Mouse (Mus musculus) cerebral cortex, adult 2 months (tissue): ENCODE data around the gene Klhl41.

ENCODE experiments used
- WGBS: fragments of 180-500 bp; shearing (Covaris S2); methylation state at CpG from one replicate; pipeline ENCODE4 v1.1.7; 2018; 5-methylcytosine and 5-hydroxymethylcytosine counted together

Klhl41 gene

GRCm38 (mm10) chr2:69669853-69670252, at the start of gene Klhl41:
Gene Klhl41, plus strand, starts transcription at chr2:69670120.
- 57% methylated on average over 9 of the region's 9 CpGs for WGBS

GRCm38 (mm10) chr2:69629215-69629614, 40.7 kb upstream of the Klhl41 start:
- 62% methylated on average over 17 of the region's 17 CpGs for WGBS

DNA sequence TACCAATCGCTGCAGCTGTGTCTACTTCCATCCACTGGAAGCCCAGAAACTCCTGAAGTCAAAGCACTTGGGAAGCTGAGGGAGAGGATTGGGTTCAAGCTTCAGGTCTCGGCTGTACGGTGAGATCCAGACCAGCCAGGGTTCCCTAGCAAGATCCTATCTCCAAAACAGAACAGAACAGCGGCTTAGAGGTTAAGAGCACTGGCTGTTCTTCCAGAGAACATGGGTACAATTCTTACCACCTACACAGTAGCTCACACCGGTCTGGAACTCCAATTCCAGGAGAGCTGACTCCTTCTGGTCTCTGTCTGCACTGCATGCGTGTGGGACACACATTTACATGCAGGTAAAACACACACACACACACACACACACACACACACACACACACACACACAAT, 40.0 kb upstream of the Klhl41 start:
- 89% methylated on average over 6 of the region's 6 CpGs for WGBS

GRCm38 (mm10) chr2:69630792-69631191, 39.1 kb upstream of the Klhl41 start:
- WGBS: 96% methylated on average over 5 of the region's 5 CpGs

DNA sequence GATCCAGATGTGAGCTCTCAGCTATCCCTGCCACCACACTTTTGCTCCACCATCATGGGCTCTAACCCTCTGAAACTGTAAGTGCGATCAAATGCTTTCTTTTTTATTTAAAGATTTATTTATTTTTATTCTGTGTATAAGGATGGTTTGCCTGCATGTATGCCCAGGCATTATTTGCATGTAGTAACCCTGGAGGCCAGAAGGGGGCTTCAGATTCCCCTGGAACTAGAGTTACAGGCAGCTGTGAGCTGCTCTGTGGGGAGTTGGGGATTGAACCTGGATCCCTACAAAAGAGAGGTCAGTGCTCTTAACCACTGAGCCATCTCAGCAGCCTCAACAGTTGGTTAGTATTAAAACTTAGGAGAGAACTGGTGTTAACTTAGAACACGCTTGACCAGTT, 38.5 kb upstream of the Klhl41 start:
- WGBS: 91% methylated on average over 2 of the region's 2 CpGs

GRCm38 (mm10) chr2:69635064-69635701, 34.7 kb upstream of the Klhl41 start:
- WGBS: 6% methylated on average over 11 of the region's 11 CpGs

DNA sequence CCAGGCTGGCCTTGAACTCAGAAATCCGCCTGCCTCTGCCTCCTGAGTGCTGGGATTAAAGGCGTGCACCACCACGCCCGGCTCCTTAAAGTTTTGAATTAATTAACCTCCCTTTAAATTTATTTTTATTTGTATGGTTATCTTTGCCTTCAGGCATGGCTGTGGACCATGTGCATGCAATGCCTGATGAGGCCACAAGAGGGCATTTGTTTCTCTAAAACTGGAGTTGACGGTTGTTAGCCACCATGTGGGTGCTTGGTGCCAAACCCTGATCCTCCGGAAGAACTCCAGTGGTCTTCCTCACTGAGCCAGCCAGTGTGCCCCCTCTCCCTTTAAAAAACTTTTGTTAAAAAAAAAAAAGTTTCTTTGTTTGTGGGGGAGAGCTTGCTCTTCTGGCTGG, 34.1 kb upstream of the Klhl41 start:
- WGBS: 62% methylated on average over 6 of the region's 6 CpGs

GRCm38 (mm10) chr2:69637989-69638388, 31.9 kb upstream of the Klhl41 start:
- WGBS: 80% methylated on average over 7 of the region's 7 CpGs

GRCm38 (mm10) chr2:69640100-69640499, 29.8 kb upstream of the Klhl41 start:
- WGBS: 55% methylated on average over 10 of the region's 10 CpGs

GRCm38 (mm10) chr2:69644968-69645617, 24.8 kb upstream of the Klhl41 start:
- WGBS: 94% methylated on average over 11 of the region's 11 CpGs

DNA sequence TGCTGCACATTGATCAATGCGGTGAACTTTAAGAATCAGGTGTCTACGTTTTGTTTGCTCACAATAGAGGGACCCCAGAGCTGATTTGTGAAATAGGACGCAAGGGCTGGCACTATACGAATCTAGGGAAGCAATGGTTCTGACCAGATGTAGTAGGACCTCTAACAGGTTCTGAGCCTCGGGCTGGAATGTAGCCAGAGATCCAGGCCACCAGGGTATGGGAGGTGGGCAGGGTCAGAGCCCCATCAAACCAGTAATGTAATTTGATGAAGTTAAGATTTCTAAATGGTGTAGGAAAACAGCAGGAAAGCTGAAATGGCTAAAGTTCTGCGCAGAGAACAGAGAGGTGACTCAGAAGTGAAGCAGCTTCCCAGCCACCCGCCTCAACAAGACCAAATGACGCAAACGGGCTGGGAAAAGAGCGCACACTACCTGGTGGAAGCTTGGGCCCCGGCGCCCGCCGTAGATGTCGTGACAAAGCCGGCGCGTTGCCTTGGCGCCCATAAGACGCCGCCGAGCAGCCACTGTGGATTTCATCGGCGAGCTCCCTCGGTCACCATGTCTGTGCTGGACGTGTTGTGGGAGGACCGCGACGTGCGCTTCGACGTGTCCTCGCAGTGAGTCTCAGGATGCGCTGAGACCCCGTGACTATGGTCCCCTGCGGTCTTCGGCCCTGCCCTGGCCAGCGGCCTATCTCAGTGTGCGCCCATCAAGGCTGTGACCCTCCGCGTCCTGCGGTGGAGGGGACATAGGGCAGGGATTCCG, 23.0 kb upstream of the Klhl41 start, which contains the start of gene Bbs5:
Gene Bbs5, plus strand, starts transcription at position 446 of the 765 bp plus-strand sequence.
- WGBS: 3% methylated on average over 43 of the region's 43 CpGs

DNA sequence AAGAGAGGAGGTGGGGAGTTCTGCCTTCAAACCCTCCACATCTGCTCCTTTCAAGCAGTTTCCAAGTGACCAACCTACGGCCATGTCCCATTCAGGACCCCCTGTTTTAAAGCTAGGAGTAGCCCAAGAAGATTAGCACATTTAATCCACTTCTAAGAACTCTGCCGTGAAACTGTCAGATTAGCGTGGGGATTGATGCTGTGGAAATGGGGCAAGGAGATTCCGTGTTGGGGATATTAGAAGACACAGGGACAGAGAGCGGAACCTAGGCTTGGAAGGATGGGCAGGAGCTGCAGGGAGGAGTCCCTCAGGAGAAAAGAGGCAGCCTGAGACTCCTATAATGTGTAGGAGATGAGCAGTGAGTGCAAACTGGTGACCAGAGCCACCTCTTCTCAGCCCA, 20.2 kb upstream of the Klhl41 start:
- 91% methylated on average over 5 of the region's 5 CpGs for WGBS

GRCm38 (mm10) chr2:69659326-69659725, 10.6 kb upstream of the Klhl41 start:
- 94% methylated on average over 4 of the region's 4 CpGs for WGBS

DNA sequence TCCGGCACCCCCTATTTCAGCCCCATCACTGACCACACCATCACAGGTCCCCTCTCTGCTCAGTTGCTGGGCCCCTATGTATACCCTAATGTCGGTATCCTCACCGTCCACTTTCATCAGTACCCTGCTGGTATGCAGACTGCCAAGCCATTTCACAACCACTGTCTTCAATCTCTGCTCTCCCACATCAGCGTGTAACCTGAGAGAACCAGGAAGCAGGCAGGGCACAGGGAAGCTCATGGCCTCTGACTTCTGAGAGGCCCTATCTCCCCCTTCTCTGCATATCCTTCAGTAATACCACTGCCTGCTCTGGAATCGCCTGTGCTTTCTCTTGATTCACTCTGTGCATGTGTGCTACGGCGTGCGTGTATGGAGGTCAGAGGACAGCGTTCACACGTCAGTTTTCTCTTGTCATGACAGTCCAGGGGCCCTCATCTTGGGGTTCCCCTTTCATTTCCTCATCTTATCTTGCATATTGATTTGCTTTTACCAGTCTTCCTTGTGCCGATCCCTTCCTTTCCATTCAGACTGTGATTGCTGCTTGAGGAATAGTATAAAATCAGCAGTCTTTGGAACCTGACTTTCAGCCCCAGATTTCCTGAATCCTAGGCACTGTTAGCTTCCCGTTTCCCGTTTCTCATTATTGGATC, 6.0 kb upstream of the Klhl41 start:
- WGBS: 86% methylated on average over 13 of the region's 13 CpGs

- 94% methylated on average over 4 of the region's 4 CpGs for WGBS
Measured at GRCm38 (mm10) chr2:69667656-69668055, 2.3 kb upstream of the Klhl41 start.

DNA sequence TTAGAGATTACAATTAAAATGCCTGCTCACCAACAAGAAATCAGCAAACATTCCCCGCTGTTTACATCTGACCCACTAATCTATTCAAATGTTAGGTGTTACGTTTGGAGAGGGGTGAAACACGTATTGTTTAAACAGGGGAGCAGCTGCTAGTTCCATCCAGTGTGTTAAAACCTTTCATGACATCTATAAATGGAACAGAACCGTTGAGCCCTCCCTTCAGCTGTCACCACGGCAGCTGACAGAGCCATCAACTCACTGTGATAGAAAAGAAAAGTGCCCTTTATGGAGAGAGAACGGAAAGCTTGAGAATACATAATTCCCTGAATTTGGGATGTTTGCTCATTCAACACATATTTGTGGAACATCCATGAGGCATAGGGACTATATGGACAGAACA, 1.5 kb upstream of the Klhl41 start:
- WGBS: 68% methylated on average over 6 of the region's 6 CpGs

DNA sequence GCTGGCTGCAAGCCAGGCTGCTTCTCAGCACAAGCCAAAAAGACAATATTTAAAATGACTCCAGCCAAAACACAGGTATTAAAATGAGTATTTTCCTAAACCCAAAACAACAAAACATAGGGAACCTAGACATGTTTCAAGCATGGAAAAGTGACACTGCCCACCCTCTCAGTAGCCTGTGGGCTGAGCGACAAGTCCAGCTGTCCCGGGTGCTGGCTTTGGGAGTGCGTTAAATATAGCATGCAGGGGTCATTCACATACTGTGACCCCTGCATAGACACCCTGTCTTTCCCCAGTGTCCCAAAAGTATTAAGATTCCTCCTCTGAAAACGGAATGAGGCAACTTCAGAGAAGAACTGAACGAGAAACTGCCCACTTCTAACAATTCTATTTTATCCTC, 3.8 kb downstream of the Klhl41 start:
- 68% methylated on average over 5 of the region's 5 CpGs for WGBS

- WGBS: 84% methylated on average over 9 of the region's 9 CpGs
Measured at GRCm38 (mm10) chr2:69675266-69675665, 5.3 kb downstream of the Klhl41 start.

- 62% methylated on average over 2 of the region's 2 CpGs for WGBS
Measured at GRCm38 (mm10) chr2:69676713-69677112, 6.8 kb downstream of the Klhl41 start.

- WGBS: 85% methylated on average over 2 of the region's 2 CpGs
Measured at GRCm38 (mm10) chr2:69677215-69677614, 7.3 kb downstream of the Klhl41 start.

DNA sequence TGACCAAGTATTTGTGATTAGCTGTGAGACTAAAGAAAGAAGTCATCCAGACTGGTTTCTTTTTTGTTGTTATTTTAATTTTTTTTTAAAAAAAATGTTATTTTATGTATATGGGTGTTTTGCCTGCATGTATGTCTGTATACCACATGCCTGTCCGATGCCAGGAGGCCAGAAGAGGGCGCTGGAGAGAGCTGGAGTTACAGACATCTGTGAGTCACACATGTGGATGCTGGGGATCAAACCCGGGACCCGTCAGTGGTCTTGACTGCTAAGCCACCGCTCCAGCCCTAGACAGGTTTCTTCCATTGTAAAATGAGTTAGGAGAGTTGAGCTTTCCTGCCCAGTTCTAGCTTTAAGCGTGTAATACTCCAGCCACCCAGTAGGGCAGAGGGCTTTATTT, 10.1 kb downstream of the Klhl41 start:
- WGBS: 66% methylated on average over 6 of the region's 6 CpGs

DNA sequence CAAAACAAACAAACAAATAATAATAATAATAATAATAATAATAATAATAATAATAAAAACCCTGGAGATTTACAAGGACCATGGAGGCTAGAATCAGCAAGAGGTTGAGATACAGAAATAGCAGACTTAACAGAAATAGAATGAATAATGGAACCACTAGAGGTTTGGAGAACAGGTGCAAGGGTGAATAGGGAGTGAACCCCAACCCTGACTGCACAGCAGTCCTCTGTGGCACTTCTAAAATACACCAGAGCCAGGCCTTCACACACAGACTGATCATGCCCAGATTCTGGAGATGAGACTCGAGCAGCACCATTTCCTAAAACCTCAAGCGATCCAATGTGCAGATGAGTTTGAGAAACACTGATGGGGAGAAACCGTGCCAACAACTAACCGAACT, 12.0 kb downstream of the Klhl41 start:
- 90% methylated on average over 4 of the region's 4 CpGs for WGBS
